Mouse (Mus musculus): Measurements from ENCODE around the gene Olfr836. TPM values are rescaled to one million over a fixed set of nuclear protein-coding genes. Genes with fewer than 3 reads are reported as not detected.
"Not testable (repeated sequence)": the region's sequence is repeated elsewhere in the genome, so short reads cannot be mapped to it uniquely, and the experiment has no call there.

The Olfr836 gene
- total RNA-seq (2014; rRNA removed): not detected in 2 replicates
- not detected in 2 replicates for polyA plus RNA-seq (2015; fragmentation: Nextera tagmentation; extraction: Ambion mirVana)

GRCm38 (mm10) chr9:19120082-19120481 lies at the start of gene Olfr836:
Olfr836 (plus strand) TSS chr9:19120382.
- no peak within 1 kb of the TSS for H3K4me3 ChIP-seq (ENCODE audit: low read depth, low read length)
- H3K9me3 ChIP-seq (ENCODE audit: low read length): no peaks in the 10 kb centered on the region
- H3K4me1 ChIP-seq (ENCODE audit: insufficient read depth): no peaks in the 10 kb centered on the region
- no peak for DNase-seq
- H3K27ac ChIP-seq (ENCODE audit: low read depth, low read length): no peak within 1 kb of the TSS
- no peak within 1 kb of the TSS for H3K9ac ChIP-seq
- no peaks in the 10 kb centered on the region for H3K36me3 ChIP-seq (ENCODE audit: insufficient read depth)
- H3K4me2 ChIP-seq (ENCODE audit: low read depth): no peak within 1 kb of the TSS
- H3K27me3 ChIP-seq (ENCODE audit: insufficient read depth, low read length): no peaks in the 10 kb centered on the region
- no peak for ATAC-seq
- no peak for TF ChIP-seq CTCF (IDR thresholded peaks at IDR 0.05; ENCODE audit: low read depth)

GRCm38 (mm10) chr9:19084986-19085385 lies 35.2 kb upstream of the Olfr836 start:
- Histone ChIP-seq H3K27ac (ENCODE audit: low read depth, low read length) (no peak overlapping the region), H3K27me3 (ENCODE audit: insufficient read depth, low read length) (no peaks in the 10 kb centered on the region), H3K9me3 (ENCODE audit: low read length) (peaks cover 14% of the 10 kb centered on the region; the same call in 1 of the 2 replicates), H3K36me3 (ENCODE audit: insufficient read depth) (no peaks in the 10 kb centered on the region), H3K4me3 (ENCODE audit: low read depth, low read length) (no peak overlapping the region), H3K9ac (no peak overlapping the region), H3K4me2 (ENCODE audit: low read depth) (no peak overlapping the region), H3K4me1 (ENCODE audit: insufficient read depth) (no peaks in the 10 kb centered on the region)
- no peak for DNase-seq
- WGBS: 22% methylated on average over 3 of the region's 3 CpGs
- no peak for TF ChIP-seq CTCF (IDR thresholded peaks at IDR 0.05; ENCODE audit: low read depth)
- ATAC-seq: no peak

GRCm38 (mm10) chr9:19092889-19093753 lies 27.1 kb upstream of the Olfr836 start:
- WGBS: 67% methylated on average over 6 of the region's 6 CpGs
- not testable (repeated sequence) for H3K4me1 ChIP-seq (ENCODE audit: insufficient read depth)

GRCm38 (mm10) chr9:19097286-19097685 lies 22.9 kb upstream of the Olfr836 start:
- 0 out of 2 replicates have a peak, but pooled peaks cover 4% of the 10 kb centered on the region for H3K9me3 ChIP-seq (ENCODE audit: low read length)
- 88% methylated on average over 4 of the region's 4 CpGs for WGBS

More at GRCm38 (mm10) chr9:19092889-19093753, 27.1 kb upstream of the Olfr836 start:
- peaks cover 16% of the 10 kb centered on the region; the same call in 1 of the 2 replicates for H3K9me3 ChIP-seq (ENCODE audit: low read length)
- not testable (repeated sequence) for H3K4me3 ChIP-seq (ENCODE audit: low read depth, low read length); H3K4me2 ChIP-seq (ENCODE audit: low read depth); H3K27ac ChIP-seq (ENCODE audit: low read depth, low read length); H3K27me3 ChIP-seq (ENCODE audit: insufficient read depth, low read length); H3K36me3 ChIP-seq (ENCODE audit: insufficient read depth); H3K9ac ChIP-seq; ATAC-seq; DNase-seq

GRCm38 (mm10) chr9:19136017-19136416 lies 15.8 kb downstream of the Olfr836 start, which contains the start of gene Olfr837:
Olfr837 (plus strand) TSS chr9:19136317.
- DNase-seq (no peak), ATAC-seq (no peak)
- Histone ChIP-seq H3K9ac (no peak within 1 kb of the TSS), H3K27me3 (ENCODE audit: insufficient read depth, low read length) (no peaks in the 10 kb centered on the region), H3K9me3 (ENCODE audit: low read length) (no peaks in the 10 kb centered on the region), H3K4me2 (ENCODE audit: low read depth) (no peak within 1 kb of the TSS), H3K36me3 (ENCODE audit: insufficient read depth) (no peaks in the 10 kb centered on the region), H3K27ac (ENCODE audit: low read depth, low read length) (no peak within 1 kb of the TSS), H3K4me1 (ENCODE audit: insufficient read depth) (no peaks in the 10 kb centered on the region), H3K4me3 (ENCODE audit: low read depth, low read length) (no peak within 1 kb of the TSS)
- no peak for TF ChIP-seq CTCF (IDR thresholded peaks at IDR 0.05; ENCODE audit: low read depth)
- WGBS: 81% methylated on average over 1 of the region's 1 CpGs

More at GRCm38 (mm10) chr9:19097286-19097685, 22.9 kb upstream of the Olfr836 start:
- Histone ChIP-seq H3K4me1 (ENCODE audit: insufficient read depth) (no peaks in the 10 kb centered on the region), H3K27ac (ENCODE audit: low read depth, low read length) (no peak overlapping the region), H3K36me3 (ENCODE audit: insufficient read depth) (no peaks in the 10 kb centered on the region), H3K9ac (no peak overlapping the region), H3K27me3 (ENCODE audit: insufficient read depth, low read length) (no peaks in the 10 kb centered on the region), H3K4me2 (ENCODE audit: low read depth) (no peak overlapping the region), H3K4me3 (ENCODE audit: low read depth, low read length) (no peak overlapping the region)
- no peak for ATAC-seq
- no peak for DNase-seq
- no peak for TF ChIP-seq CTCF (IDR thresholded peaks at IDR 0.05; ENCODE audit: low read depth)

Other genes with a start within 250 kb of the Olfr836 start
- gene Olfr830, start 245.7 kb upstream of the Olfr836 start, total RNA-seq (2014; rRNA removed): not detected in 2 replicates
- gene Olfr830, start 245.7 kb upstream of the Olfr836 start, polyA plus RNA-seq (2015; fragmentation: Nextera tagmentation; extraction: Ambion mirVana): not detected in 2 replicates
- gene Olfr832, start 183.3 kb upstream of the Olfr836 start, total RNA-seq (2014; rRNA removed): not detected in 2 replicates
- not detected in 2 replicates for gene Olfr832, start 183.3 kb upstream of the Olfr836 start, polyA plus RNA-seq (2015; fragmentation: Nextera tagmentation; extraction: Ambion mirVana)
- gene Olfr834, start 132.4 kb upstream of the Olfr836 start, total RNA-seq (2014; rRNA removed): not detected in 2 replicates
- not detected in 2 replicates for gene Olfr834, start 132.4 kb upstream of the Olfr836 start, polyA plus RNA-seq (2015; fragmentation: Nextera tagmentation; extraction: Ambion mirVana)
- not detected in 2 replicates for gene Olfr835, start 87.6 kb upstream of the Olfr836 start, total RNA-seq (2014; rRNA removed)
- not detected in 2 replicates for gene Olfr835, start 87.6 kb upstream of the Olfr836 start, polyA plus RNA-seq (2015; fragmentation: Nextera tagmentation; extraction: Ambion mirVana)
- not detected in 2 replicates for gene Olfr837, start 15.9 kb downstream of the Olfr836 start, total RNA-seq (2014; rRNA removed)
- not detected in 2 replicates for gene Olfr837, start 15.9 kb downstream of the Olfr836 start, polyA plus RNA-seq (2015; fragmentation: Nextera tagmentation; extraction: Ambion mirVana)
- not detected in 2 replicates for gene Olfr839-ps1, start 56.9 kb downstream of the Olfr836 start, total RNA-seq (2014; rRNA removed)
- gene Olfr839-ps1, start 56.9 kb downstream of the Olfr836 start, polyA plus RNA-seq (2015; fragmentation: Nextera tagmentation; extraction: Ambion mirVana): not detected in 2 replicates
- not detected in 2 replicates for gene Olfr843, start 131.6 kb downstream of the Olfr836 start, total RNA-seq (2014; rRNA removed)
- not detected in 2 replicates for gene Olfr843, start 131.6 kb downstream of the Olfr836 start, polyA plus RNA-seq (2015; fragmentation: Nextera tagmentation; extraction: Ambion mirVana)
- not detected in 2 replicates for gene Olfr844, start 196.0 kb downstream of the Olfr836 start, total RNA-seq (2014; rRNA removed)
- not detected in 2 replicates for gene Olfr844, start 196.0 kb downstream of the Olfr836 start, polyA plus RNA-seq (2015; fragmentation: Nextera tagmentation; extraction: Ambion mirVana)
- not detected in 2 replicates for gene Olfr845, start 216.1 kb downstream of the Olfr836 start, total RNA-seq (2014; rRNA removed)
- not detected in 2 replicates for gene Olfr845, start 216.1 kb downstream of the Olfr836 start, polyA plus RNA-seq (2015; fragmentation: Nextera tagmentation; extraction: Ambion mirVana)
- not detected in 2 replicates for gene Olfr846, start 243.6 kb downstream of the Olfr836 start, total RNA-seq (2014; rRNA removed)
- not detected in 2 replicates for gene Olfr846, start 243.6 kb downstream of the Olfr836 start, polyA plus RNA-seq (2015; fragmentation: Nextera tagmentation; extraction: Ambion mirVana)